Mouse (Mus musculus) forebrain, embryonic 11.5 days (tissue): ENCODE data around the gene Pde1a. TPM values are rescaled to one million over a fixed set of nuclear protein-coding genes. Genes with fewer than 3 reads are reported as not detected.

Experiments
- ATAC-seq: fragments of 200-750 bp; cut with Nextera tagmentation; replicated peaks from 2 replicates; pipeline ENCODE4 v1.8.0; 2017; ENCODE audit warnings: moderate TSS enrichment; ENCODE audit not compliant: low FRiP score
- DNase-seq: peaks from one replicate; pipeline ENCODE4 v3.0.0-alpha.2; 2017; ENCODE audit warnings: low spot score
- H3K27ac ChIP-seq: fragments of 300-500 bp; sonication (generic); 2 replicates; pipeline ENCODE4 v1.5.1; 2014; ENCODE audit warnings: low read depth, low read length
- H3K27me3 ChIP-seq: fragments of 300-500 bp; sonication (generic); 2 replicates; pipeline ENCODE4 v1.6.1; 2014; ENCODE audit warnings: mild to moderate bottlenecking, low read length, mixed read lengths; ENCODE audit not compliant: control insufficient read depth, insufficient read depth
- H3K36me3 ChIP-seq: fragments of 300-500 bp; sonication (generic); 2 replicates; pipeline ENCODE4 v1.6.1; 2014; ENCODE audit warnings: mild to moderate bottlenecking, low read length, moderate library complexity, mixed read lengths; ENCODE audit not compliant: control insufficient read depth, insufficient read depth
- H3K4me1 ChIP-seq: fragments of 300-500 bp; sonication (generic); replicated peaks from 2 replicates; pipeline ENCODE4 v1.6.1; 2014; ENCODE audit warnings: low read length, mixed read lengths; ENCODE audit not compliant: control insufficient read depth, insufficient read depth
- H3K4me2 ChIP-seq: fragments of 300-500 bp; sonication (generic); 2 replicates; pipeline ENCODE4 v1.6.1; 2014; ENCODE audit warnings: low read depth, mild to moderate bottlenecking, low read length, moderate library complexity, mixed read lengths; ENCODE audit not compliant: severe bottlenecking
- H3K4me3 ChIP-seq: fragments of 300-500 bp; sonication (generic); 2 replicates; pipeline ENCODE4 v1.5.1; 2014; ENCODE audit warnings: low read depth, low read length
- H3K9ac ChIP-seq: fragments of 300-500 bp; sonication (generic); 2 replicates; pipeline ENCODE4 v1.6.1; 2014; ENCODE audit warnings: low read length
- H3K9me3 ChIP-seq: fragments of 300-500 bp; sonication (generic); 2 replicates; pipeline ENCODE4 v1.6.1; 2016; ENCODE audit warnings: low read length, mixed read lengths; ENCODE audit not compliant: control insufficient read depth
- WGBS: fragments of 180-500 bp; shearing (Covaris S2); extraction: QIAGEN DNeasy Blood & Tissue Kit; methylation state at CpG from one replicate; pipeline ENCODE4 v1.1.7; 2014; 5-methylcytosine and 5-hydroxymethylcytosine counted together
- polyA plus RNA-seq: library from polyadenylated mRNA; unstranded; fragments of >200 nt; fragmentation: Nextera tagmentation; extraction: Ambion mirVana; gene quantifications from 2 replicates; pipeline ENCODE4 v1.2.1, GENCODE M21; 2014

Gene Pde1a
- polyA plus RNA-seq, 1 experiment from 2014 or later, result 1.9 TPM

- Histone ChIP-seq H3K36me3 (no peaks in the 10 kb centered on the region), H3K9me3 (no peaks in the 10 kb centered on the region), H3K4me2 (no peak overlapping the region), H3K9ac (no peak overlapping the region), H3K4me3 (no peak overlapping the region), H3K27me3 (no peaks in the 10 kb centered on the region), H3K4me1 (no peaks in the 10 kb centered on the region), H3K27ac (no peak overlapping the region)
- ATAC-seq, result no peak
- WGBS, result 88% methylated on average over 2 of the region's 2 CpGs
- no peak for DNase-seq
Measured at GRCm38 (mm10) chr2:79901841-79902510, 227.3 kb downstream of the Pde1a start.

GRCm38 (mm10) chr2:79898522-79898921 is 230.7 kb downstream of the Pde1a start:
- ATAC-seq (0 out of 2 replicates have a peak, but pooled peaks have one; percentile 39), DNase-seq (no peak)
- H3K36me3 ChIP-seq, result no peaks in the 10 kb centered on the region
- H3K9me3 ChIP-seq, result no peaks in the 10 kb centered on the region
- H3K4me3 ChIP-seq, result no peak overlapping the region
- H3K9ac ChIP-seq, result no peak overlapping the region
- no peak overlapping the region for H3K4me2 ChIP-seq
- no peak overlapping the region for H3K27ac ChIP-seq
- no peaks in the 10 kb centered on the region for H3K27me3 ChIP-seq
- no peaks in the 10 kb centered on the region for H3K4me1 ChIP-seq
- 73% methylated on average over 3 of the region's 3 CpGs for WGBS

- Histone ChIP-seq H3K4me2 (no peak overlapping the region), H3K4me3 (no peak overlapping the region), H3K4me1 (no peaks in the 10 kb centered on the region), H3K9me3 (no peaks in the 10 kb centered on the region), H3K27me3 (no peaks in the 10 kb centered on the region), H3K36me3 (no peaks in the 10 kb centered on the region), H3K27ac (no peak overlapping the region), H3K9ac (no peak overlapping the region)
- 92% methylated on average over 1 of the region's 1 CpGs for WGBS
- DNase-seq (no peak), ATAC-seq (no peak)
Measured at GRCm38 (mm10) chr2:79892829-79893228, 236.4 kb downstream of the Pde1a start.

- H3K4me1 ChIP-seq, result no peaks in the 10 kb centered on the region
- DNase-seq (no peak), ATAC-seq (no peak)
- WGBS, result 84% methylated on average over 5 of the region's 5 CpGs
- H3K4me3 ChIP-seq, result no peak overlapping the region
- no peaks in the 10 kb centered on the region for H3K9me3 ChIP-seq
- H3K4me2 ChIP-seq, result no peak overlapping the region
- H3K27ac ChIP-seq, result no peak overlapping the region
- H3K9ac ChIP-seq, result no peak overlapping the region
- no peaks in the 10 kb centered on the region for H3K27me3 ChIP-seq
- H3K36me3 ChIP-seq, result no peaks in the 10 kb centered on the region
Measured at GRCm38 (mm10) chr2:79891760-79892570, 237.3 kb downstream of the Pde1a start.

- H3K4me1 ChIP-seq, result no peaks in the 10 kb centered on the region
Measured at GRCm38 (mm10) chr2:79890726-79891125, 238.5 kb downstream of the Pde1a start.

GRCm38 (mm10) chr2:79883631-79884350 is 245.5 kb downstream of the Pde1a start:
- ATAC-seq, result no peak
- WGBS, result 85% methylated on average over 6 of the region's 6 CpGs
- Histone ChIP-seq H3K27ac (no peak overlapping the region), H3K4me3 (no peak overlapping the region), H3K27me3 (no peaks in the 10 kb centered on the region), H3K9me3 (no peaks in the 10 kb centered on the region), H3K4me2 (no peak overlapping the region), H3K9ac (no peak overlapping the region), H3K36me3 (no peaks in the 10 kb centered on the region), H3K4me1 (no peaks in the 10 kb centered on the region)
- DNase-seq, result no peak

More at GRCm38 (mm10) chr2:79890726-79891125, 238.5 kb downstream of the Pde1a start:
- H3K36me3 ChIP-seq, result no peaks in the 10 kb centered on the region
- no peaks in the 10 kb centered on the region for H3K27me3 ChIP-seq
- 93% methylated on average over 8 of the region's 8 CpGs for WGBS
- ATAC-seq, result no peak
- no peak overlapping the region for H3K4me2 ChIP-seq
- no peak overlapping the region for H3K4me3 ChIP-seq
- H3K9ac ChIP-seq, result no peak overlapping the region
- H3K9me3 ChIP-seq, result no peaks in the 10 kb centered on the region
- H3K27ac ChIP-seq, result no peak overlapping the region
- DNase-seq, result no peak

- Histone ChIP-seq H3K27me3 (no peaks in the 10 kb centered on the region), H3K27ac (no peak overlapping the region), H3K9me3 (no peaks in the 10 kb centered on the region), H3K4me2 (no peak overlapping the region), H3K4me3 (no peak overlapping the region), H3K9ac (no peak overlapping the region), H3K4me1 (no peaks in the 10 kb centered on the region), H3K36me3 (no peaks in the 10 kb centered on the region)
- ATAC-seq (no peak), DNase-seq (no peak)
- WGBS, result 96% methylated on average over 4 of the region's 4 CpGs
Measured at GRCm38 (mm10) chr2:79883210-79883609, 246.0 kb downstream of the Pde1a start.

- no peaks in the 10 kb centered on the region for H3K9me3 ChIP-seq
- H3K27me3 ChIP-seq, result no peaks in the 10 kb centered on the region
- peak; percentile 50 for DNase-seq
- no peak overlapping the region for H3K4me2 ChIP-seq
- ATAC-seq, result peak; percentile 88
- WGBS, result 54% methylated on average over 9 of the region's 9 CpGs
- no peaks in the 10 kb centered on the region for H3K36me3 ChIP-seq
- H3K4me1 ChIP-seq, result no peaks in the 10 kb centered on the region
- no peak overlapping the region for H3K9ac ChIP-seq
- no peak overlapping the region for H3K4me3 ChIP-seq
- no peak overlapping the region for H3K27ac ChIP-seq
Measured at GRCm38 (mm10) chr2:79865275-79865999, 263.8 kb downstream of the Pde1a start.
